Mouse (Mus musculus): ENCODE results near the gene Numb.
"Not testable (repeated sequence)": the region's sequence is repeated elsewhere in the genome, so short reads cannot be mapped to it uniquely, and the experiment has no call there.

Numb gene

GRCm38 (mm10) chr12:83921535-83922381 is at the start of gene Numb:
TSS of gene Numb (minus strand) at chr12:83921934.
- DNase-seq (ENCODE audit: low read depth, low spot score), result peak; percentile 97

GRCm38 (mm10) chr12:83965235-83965634 is 43.5 kb upstream of the Numb start:
- DNase-seq (ENCODE audit: low read depth, low spot score), result no peak

GRCm38 (mm10) chr12:83958278-83958677 is 36.5 kb upstream of the Numb start:
- no peak for DNase-seq (ENCODE audit: low read depth, low spot score)

- DNase-seq (ENCODE audit: low read depth, low spot score), result no peak
Measured at GRCm38 (mm10) chr12:83951711-83952575, 30.2 kb upstream of the Numb start.

GRCm38 (mm10) chr12:83950840-83951701 is 29.3 kb upstream of the Numb start:
- DNase-seq (ENCODE audit: low read depth, low spot score), result peak; percentile 16

- DNase-seq (ENCODE audit: low read depth, low spot score), result peak; percentile 78
Measured at GRCm38 (mm10) chr12:83950493-83950839, 28.7 kb upstream of the Numb start, which contains the start of gene Riox1. TSS of gene Riox1 (plus strand) at chr12:83950608.

- no peak for DNase-seq (ENCODE audit: low read depth, low spot score)
Measured at GRCm38 (mm10) chr12:83949776-83950492, 28.2 kb upstream of the Numb start.

GRCm38 (mm10) chr12:83949043-83949442 is 27.3 kb upstream of the Numb start:
- no peak for DNase-seq (ENCODE audit: low read depth, low spot score)

GRCm38 (mm10) chr12:83947260-83947811 is 25.6 kb upstream of the Numb start:
- DNase-seq (ENCODE audit: low read depth, low spot score), result no peak

GRCm38 (mm10) chr12:83941938-83942337 is 20.2 kb upstream of the Numb start:
- no peak for DNase-seq (ENCODE audit: low read depth, low spot score)

GRCm38 (mm10) chr12:83940031-83940430 is 18.3 kb upstream of the Numb start:
- DNase-seq (ENCODE audit: low read depth, low spot score), result no peak

- no peak for DNase-seq (ENCODE audit: low read depth, low spot score)
Measured at GRCm38 (mm10) chr12:83939332-83939731, 17.6 kb upstream of the Numb start.

- not testable (repeated sequence) for DNase-seq (ENCODE audit: low read depth, low spot score)
Measured at GRCm38 (mm10) chr12:83938592-83938991, 16.9 kb upstream of the Numb start.

GRCm38 (mm10) chr12:83937600-83937999 is 15.9 kb upstream of the Numb start:
- DNase-seq (ENCODE audit: low read depth, low spot score), result no peak

- no peak for DNase-seq (ENCODE audit: low read depth, low spot score)
Measured at GRCm38 (mm10) chr12:83929186-83929804, 7.6 kb upstream of the Numb start.

GRCm38 (mm10) chr12:83927747-83928146 is 6.0 kb upstream of the Numb start:
- DNase-seq (ENCODE audit: low read depth, low spot score), result no peak

- no peak for DNase-seq (ENCODE audit: low read depth, low spot score)
Measured at GRCm38 (mm10) chr12:83926061-83926460, 4.3 kb upstream of the Numb start.

- DNase-seq (ENCODE audit: low read depth, low spot score), result no peak
Measured at GRCm38 (mm10) chr12:83925160-83925703, 3.5 kb upstream of the Numb start.

GRCm38 (mm10) chr12:83924332-83924731 is 2.6 kb upstream of the Numb start:
- no peak for DNase-seq (ENCODE audit: low read depth, low spot score)

GRCm38 (mm10) chr12:83923486-83923859 is 1.7 kb upstream of the Numb start:
- no peak for DNase-seq (ENCODE audit: low read depth, low spot score)

Data from embryo, embryonic 11.5 days (tissue).